In the genomic region with DNA sequence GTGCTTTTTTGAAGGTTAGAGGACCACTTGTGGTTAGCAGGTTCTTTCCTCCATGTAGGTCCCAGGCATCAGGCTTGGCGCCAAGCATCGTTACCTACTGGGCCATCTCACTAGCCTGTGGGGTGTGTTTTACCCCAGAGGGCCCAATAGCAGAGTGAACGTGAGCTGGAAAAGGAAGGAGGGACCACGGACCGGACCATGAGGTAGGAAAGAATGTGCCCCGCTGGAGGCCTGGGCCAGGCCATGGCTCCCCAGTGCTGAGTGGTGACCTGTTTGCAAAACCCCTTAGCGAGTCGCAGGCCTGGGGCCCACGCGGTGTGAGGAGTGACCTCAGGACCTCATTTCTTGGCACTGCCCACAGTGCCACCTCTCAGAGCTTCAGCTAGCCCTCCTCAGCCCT, we compare ENCODE assay signal across 23 mouse cellular contexts. TPM values are rescaled to one million over a fixed set of nuclear protein-coding genes. Genes with fewer than 3 reads are reported as not detected.
A peak's percentile ranks its signal among the peaks of the same experiment; 100 is the strongest.
DNase-seq lines count a peak whose midpoint lies in the region; ATAC-seq lines count a peak whose summit lies in the region.
"Had no signal": no experiment of that assay in that cellular context is flagged by ENCODE, and none has a peak within 500 bp of the region (broad histone marks: within the 10 kb centered on the region; RNA-seq: fewer than 3 reads in every experiment).

No protein-coding gene starts in this region.

- H3K4me1 ChIP-seq in kidney, embryonic 15.5 days: peaks cover 10% of the 10 kb centered on the region
- H3K4me1 ChIP-seq: hindbrain, embryonic 15.5 days had no signal

- DNase-seq in heart, adult 11 months: peak; percentile 90
- no peak for DNase-seq in heart, postnatal 25 days (ENCODE audit: low spot score)
- DNase-seq in kidney, adult 9 months: peak; percentile 64
- peak; percentile 10 for DNase-seq in thymus, postnatal 4 days
- no peak for DNase-seq in thymus, postnatal 14 days
- no peak for DNase-seq in yolk sac, embryonic 10.5 days (ENCODE audit: low spot score)
- DNase-seq: adrenal gland, adult 8-10 months; cerebellum, postnatal 14 days; gastrocnemius, postnatal 36 days; liver; lung, postnatal 4 days; right cerebral cortex, adult 18-20 months; right cerebral cortex, postnatal 4 days; thymus, postnatal 36 days had no signal

- intact Hi-C loops in heart, postnatal 25 days (cut with DNase I): loop anchor here (5.0 kb wide), 1 partner anchor 111 kb away; no protein-coding TSS in a partner anchor

- no peaks in the 10 kb centered on the region for H3K9me3 ChIP-seq in kidney, embryonic 15.5 days (replicated peaks)
- H3K9me3 ChIP-seq: forebrain, embryonic 13.5 days; hindbrain, embryonic 15.5 days; limb, embryonic 10.5 days; liver, embryonic 15.5 days; lung, embryonic 15.5 days; neural tube, embryonic 12.5 days; stomach, embryonic 15.5 days had no signal

- peaks cover 86% of the 10 kb centered on the region for H3K36me3 ChIP-seq in kidney, embryonic 15.5 days

- no peak overlapping the region for H3K4me3 ChIP-seq in kidney, embryonic 15.5 days (replicated peaks)
- H3K4me3 ChIP-seq: forebrain, embryonic 13.5 days; hindbrain, embryonic 15.5 days; limb, embryonic 10.5 days; liver, embryonic 15.5 days; lung, embryonic 15.5 days; neural tube, embryonic 12.5 days; stomach, embryonic 15.5 days had no signal

- 88% methylated on average over 10 of the region's 10 CpGs for WGBS in kidney, embryonic 15.5 days

- no peak overlapping the region for H3K27ac ChIP-seq in kidney, embryonic 15.5 days
- H3K27ac ChIP-seq: forebrain, embryonic 13.5 days; hindbrain, embryonic 15.5 days; limb, embryonic 10.5 days; liver, embryonic 15.5 days; lung, embryonic 15.5 days; neural tube, embryonic 12.5 days; stomach, embryonic 15.5 days had no signal

- no peak for ATAC-seq in kidney, embryonic 15.5 days (replicated peaks; ENCODE audit: low FRiP score)
- ATAC-seq: CD4-positive, CD25-positive, alpha-beta regulatory T cell, adult 4 months; forebrain, embryonic 13.5 days had no signal

- no peaks in the 10 kb centered on the region for H3K27me3 ChIP-seq in kidney, embryonic 15.5 days
- H3K27me3 ChIP-seq: forebrain, embryonic 13.5 days; hindbrain, embryonic 15.5 days; liver, embryonic 15.5 days; lung, embryonic 15.5 days; neural tube, embryonic 12.5 days; stomach, embryonic 15.5 days had no signal

- H3K4me2 ChIP-seq in kidney, embryonic 15.5 days: no peak overlapping the region
- H3K4me2 ChIP-seq: forebrain, embryonic 13.5 days; hindbrain, embryonic 15.5 days; liver, embryonic 15.5 days; lung, embryonic 15.5 days; neural tube, embryonic 12.5 days; stomach, embryonic 15.5 days had no signal

- no peak overlapping the region for H3K9ac ChIP-seq in kidney, embryonic 15.5 days
- H3K9ac ChIP-seq: hindbrain, embryonic 15.5 days; liver, embryonic 15.5 days; lung, embryonic 15.5 days; neural tube, embryonic 12.5 days; stomach, embryonic 15.5 days had no signal

RNA-seq across cellular contexts. Expression of gene Capn2, which starts 28.9 kb away (rescaled TPM):
- 10 to 100 TPM; 63.3 to 73.1 TPM for total RNA-seq in heart, postnatal 25 days (2021)
- 119 and 126 TPM in 2 replicates for polyA plus RNA-seq in kidney, embryonic 15.5 days (2015; fragmentation: Nextera tagmentation; extraction: Ambion mirVana)

Comparison
In these comparisons a context has a peak if more than half of its experiments do, and no peak if none do; other contexts are left out.
1. DNase-seq: peak in heart, adult 11 months (single experiment), kidney, adult 9 months (single experiment) and thymus, postnatal 4 days (single experiment); none in heart, postnatal 25 days (single experiment), thymus, postnatal 14 days (single experiment) and yolk sac, embryonic 10.5 days (single experiment).